8 mouse cellular contexts compared by ENCODE assay signal in the genomic region with DNA sequence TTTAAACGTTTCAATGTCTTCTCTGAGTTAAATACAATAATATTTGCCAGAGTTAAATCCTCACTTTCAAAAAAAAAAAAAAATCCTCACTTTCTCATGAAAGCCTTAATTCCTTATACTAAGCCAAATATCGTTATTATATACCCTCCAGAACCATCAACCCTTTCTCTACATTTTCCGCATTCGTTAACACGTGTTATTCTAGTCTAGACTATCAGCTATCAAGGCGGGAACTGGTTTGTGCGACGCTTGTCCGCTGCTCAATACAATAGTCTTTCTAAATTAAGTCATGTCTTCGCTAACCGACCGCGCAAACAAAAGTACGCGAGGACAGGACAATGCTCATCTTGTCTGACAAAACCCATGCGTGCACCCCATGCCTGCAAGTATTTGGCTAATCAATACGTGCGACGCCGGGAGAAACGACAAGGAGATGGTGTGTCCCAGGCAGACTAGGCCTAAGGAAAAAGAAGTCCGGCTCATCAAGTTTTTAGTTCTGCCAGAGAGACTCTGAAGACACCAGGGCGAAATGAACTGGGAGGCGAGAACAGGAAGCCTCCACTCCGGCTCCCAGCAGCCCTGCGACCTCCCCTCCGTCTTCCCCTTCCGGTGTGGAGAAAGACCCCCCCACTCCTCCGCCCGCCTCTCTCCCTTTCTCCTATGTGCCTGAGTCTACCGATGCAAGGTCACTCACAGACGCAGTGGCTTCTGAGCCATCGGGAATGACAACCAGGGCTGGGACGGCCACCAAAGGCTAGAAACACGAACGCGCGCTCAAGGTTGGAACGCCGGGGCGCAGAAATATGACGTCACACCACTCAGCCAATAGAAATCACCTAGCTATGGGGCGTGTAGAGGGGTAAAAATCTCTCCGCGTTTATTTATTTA. TPM values are rescaled to one million over a fixed set of nuclear protein-coding genes. Genes with fewer than 3 reads are reported as not detected.
A peak's percentile ranks its signal among the peaks of the same experiment; 100 is the strongest.
DNase-seq lines count a peak whose midpoint lies in the region; ATAC-seq and TF ChIP-seq lines count a peak whose summit lies in the region.

A gene (minus strand): TSS at position 805 of the 888 bp plus-strand sequence.

- no peaks in the 10 kb centered on the region for H3K27me3 ChIP-seq in G1E (ENCODE audit: insufficient read depth, low read length)
- H3K27me3 ChIP-seq in forebrain, embryonic 16.5 days (replicated peaks; ENCODE audit: control insufficient read depth, insufficient read depth, low read length): no peaks in the 10 kb centered on the region
- H3K27me3 ChIP-seq in lung, embryonic 14.5 days (ENCODE audit: insufficient read depth, low read length): no peaks in the 10 kb centered on the region
- H3K27me3 ChIP-seq in thymus, adult 2 months (ENCODE audit: control insufficient read depth, insufficient read depth, low read length): no peaks in the 10 kb centered on the region

- no peaks in the 10 kb centered on the region for H3K9me3 ChIP-seq in G1E (replicated peaks)
- no peaks in the 10 kb centered on the region for H3K9me3 ChIP-seq in forebrain, embryonic 16.5 days (ENCODE audit: control insufficient read depth, low read length)
- no peaks in the 10 kb centered on the region for H3K9me3 ChIP-seq in lung, embryonic 14.5 days (ENCODE audit: low read depth, low read length)

- H3K4me2 ChIP-seq in forebrain, embryonic 16.5 days (ENCODE audit: low read length): peak within 1 kb of the TSS; percentile 70
- peak within 1 kb of the TSS; percentile 78 for H3K4me2 ChIP-seq in lung, embryonic 14.5 days

- H3K36me3 ChIP-seq in G1E (replicated peaks): peaks cover 63% of the 10 kb centered on the region
- peaks cover 13% of the 10 kb centered on the region for H3K36me3 ChIP-seq in forebrain, embryonic 16.5 days (ENCODE audit: control insufficient read depth, insufficient read depth)
- peaks cover 22% of the 10 kb centered on the region for H3K36me3 ChIP-seq in lung, embryonic 14.5 days (ENCODE audit: insufficient read depth)
- peaks cover 21% of the 10 kb centered on the region for H3K36me3 ChIP-seq in thymus, adult 2 months (ENCODE audit: control insufficient read depth, insufficient read depth, low read length)

- no peak for TF ChIP-seq CTCF in G1E (IDR thresholded peaks at IDR 0.05; ENCODE audit: low read depth, low read length)
- TF ChIP-seq CTCF in layer of hippocampus, adult 2 months (conservative IDR thresholded peaks at IDR 0.05): no peak
- TF ChIP-seq CTCF in lung, embryonic 14.5 days (IDR thresholded peaks at IDR 0.05; ENCODE audit: low read depth): no peak
- no peak for TF ChIP-seq CTCF in olfactory bulb, adult 2 months (IDR thresholded peaks at IDR 0.05; ENCODE audit: insufficient read depth, low read depth, low read length)
- no peak for TF ChIP-seq CTCF in thymus, adult 2 months (IDR thresholded peaks at IDR 0.05; ENCODE audit: borderline replicate concordance, control insufficient read depth, extremely low read depth, insufficient read depth, low read length, poor library complexity)

- intact Hi-C loops in heart, postnatal 36 days (cut with DNase I): loop anchor here (2.0 kb wide), 1 partner anchor 29 kb away; a partner anchor contains a TSS

- H3K4me1 ChIP-seq in G1E (ENCODE audit: insufficient read depth, low read depth, low read length): peaks cover 26% of the 10 kb centered on the region
- peaks cover 10% of the 10 kb centered on the region for H3K4me1 ChIP-seq in forebrain, embryonic 16.5 days (replicated peaks; ENCODE audit: control insufficient read depth, insufficient read depth, low read length)
- H3K4me1 ChIP-seq in lung, embryonic 14.5 days (ENCODE audit: insufficient read depth): no peaks in the 10 kb centered on the region
- no peaks in the 10 kb centered on the region for H3K4me1 ChIP-seq in olfactory bulb, adult 2 months (ENCODE audit: control insufficient read depth, insufficient read depth, low read length)
- H3K4me1 ChIP-seq in thymus, adult 2 months (replicated peaks; ENCODE audit: control insufficient read depth, insufficient read depth, low read length): no peaks in the 10 kb centered on the region

- H3K27ac ChIP-seq in forebrain, embryonic 16.5 days (ENCODE audit: low read length): peak within 1 kb of the TSS; percentile 88
- peak within 1 kb of the TSS; percentile 88 for H3K27ac ChIP-seq in layer of hippocampus, adult 2 months
- H3K27ac ChIP-seq in lung, embryonic 14.5 days (ENCODE audit: low read depth): peak within 1 kb of the TSS; percentile 93
- peak within 1 kb of the TSS; percentile 87 for H3K27ac ChIP-seq in olfactory bulb, adult 2 months (ENCODE audit: insufficient read depth, low read depth, low read length)
- peak within 1 kb of the TSS; percentile 72 for H3K27ac ChIP-seq in thymus, adult 2 months (ENCODE audit: control insufficient read depth, insufficient read depth, low read length)

- TF ChIP-seq POLR2A in olfactory bulb, adult 2 months (IDR thresholded peaks at IDR 0.05; ENCODE audit: insufficient read depth, low read depth, low read length): peak; percentile 38; the same call in 1 of the 2 replicates
- 0 out of 2 replicates have a peak, but pooled peaks have one; percentile 17 for TF ChIP-seq POLR2A in thymus, adult 2 months (IDR thresholded peaks at IDR 0.05; ENCODE audit: control insufficient read depth, extremely low read depth, insufficient read depth, low read length, poor library complexity)

- DNase-seq in G1E (ENCODE audit: low spot score): peak; percentile 60
- DNase-seq in cerebellum, adult 18-20 months: peak; percentile 89 to 90
- peak; percentile 85 to 89 for DNase-seq in heart, postnatal 36 days
- DNase-seq in layer of hippocampus, adult 2 months (ENCODE audit: low spot score in 2 of 2): peak; percentile 84 to 88
- DNase-seq in lung, embryonic 14.5 days: peak; percentile 97
- peak; percentile 76 for DNase-seq in thymus, adult 2 months

- WGBS in forebrain, embryonic 16.5 days: under 1% methylated on average over 45 of the region's 45 CpGs
- under 1% methylated on average over 45 of the region's 45 CpGs for WGBS in lung, embryonic 14.5 days
- WGBS in olfactory bulb, adult 2 months: under 1% methylated on average over 45 of the region's 45 CpGs
- WGBS in thymus, adult 2 months: under 1% methylated on average over 45 of the region's 45 CpGs

- peak within 1 kb of the TSS; percentile 66 for H3K9ac ChIP-seq in forebrain, embryonic 16.5 days (replicated peaks; ENCODE audit: low read depth, low read length)
- peak within 1 kb of the TSS; percentile 66 for H3K9ac ChIP-seq in lung, embryonic 14.5 days

- peak within 1 kb of the TSS; percentile 71 for H3K4me3 ChIP-seq in G1E (ENCODE audit: low read depth, low read length)
- peak within 1 kb of the TSS; percentile 67 for H3K4me3 ChIP-seq in forebrain, embryonic 16.5 days (replicated peaks; ENCODE audit: low read length)
- peak within 1 kb of the TSS; percentile 58 for H3K4me3 ChIP-seq in layer of hippocampus, adult 2 months
- peak within 1 kb of the TSS; percentile 82 for H3K4me3 ChIP-seq in lung, embryonic 14.5 days (ENCODE audit: low read depth, low read length)
- H3K4me3 ChIP-seq in olfactory bulb, adult 2 months (ENCODE audit: insufficient read depth, low read depth, low read length): peak within 1 kb of the TSS; percentile 90
- H3K4me3 ChIP-seq in thymus, adult 2 months (ENCODE audit: control insufficient read depth, insufficient read depth, low read length): peak within 1 kb of the TSS; percentile 98

- peak; percentile 40; the same call in 1 of the 2 replicates for ATAC-seq in G1E (ENCODE audit: extremely low read depth, insufficient number of reproducible peaks, low FRiP score, poor library complexity, severe bottlenecking)
- peak; percentile 93 for ATAC-seq in forebrain, embryonic 16.5 days
- peak; percentile 91 for ATAC-seq in lung, embryonic 14.5 days (ENCODE audit: insufficient read depth)

RNA-seq across cellular contexts. Expression of the gene that starts here (rescaled TPM):
- 23.0 and 35.2 TPM in 2 replicates for total RNA-seq in G1E (2014; fragmentation: Nextera tagmentation)
- total RNA-seq in G1E (2017): 24.5 and 35.3 TPM in 2 replicates
- polyA plus RNA-seq in G1E (2012): 5.4 and 7.4 TPM in 2 replicates
- polyA plus RNA-seq in forebrain, embryonic 16.5 days (2015; fragmentation: Nextera tagmentation; extraction: Ambion mirVana): 39.7 and 44.0 TPM in 2 replicates
- 1 to 10 TPM; 8.3 to 8.9 TPM for total RNA-seq in heart, postnatal 36 days (2021)
- 10 to 100 TPM; 18.0 to 19.4 TPM for total RNA-seq in layer of hippocampus, adult 2 months (2021)
- polyA plus RNA-seq in lung, embryonic 14.5 days (2014; fragmentation: Nextera tagmentation; extraction: Ambion mirVana): 32.8 and 36.3 TPM in 2 replicates
- polyA plus RNA-seq in olfactory bulb, adult 2 months (2012; ENCODE audit: insufficient read depth, insufficient read length, low replicate concordance, missing spikeins): not detected in 2 replicates
- 9.3 and 11.8 TPM in 2 replicates for polyA plus RNA-seq in thymus, adult 2 months (2012; rRNA removed)

Comparison
In these comparisons a context has a peak if more than half of its experiments do, and no peak if none do; other contexts are left out.
1. Peak in every context shown above with its lines: DNase-seq, ATAC-seq, H3K4me3 ChIP-seq and H3K27ac ChIP-seq.
2. ATAC-seq: peak in every context shown above with its lines; median percentile 93 in forebrain, embryonic 16.5 days; 91 in lung, embryonic 14.5 days; 40 in G1E.